Mouse (Mus musculus) kidney, embryonic 15.5 days (tissue): ENCODE results near the gene Fubp3. TPM values are rescaled to one million over a fixed set of nuclear protein-coding genes. Genes with fewer than 3 reads are reported as not detected.
"Not testable (repeated sequence)": the region's sequence is repeated elsewhere in the genome, so short reads cannot be mapped to it uniquely, and the experiment has no call there.

Experiments used
- ATAC-seq: fragments of 200-750 bp; cut with Nextera tagmentation; replicated peaks from 2 replicates; pipeline ENCODE4 v1.8.0; 2017; ENCODE audit warnings: moderate TSS enrichment; ENCODE audit not compliant: low FRiP score
- H3K27ac ChIP-seq: fragments of 300-500 bp; sonication (generic); 2 replicates; pipeline ENCODE4 v1.5.1; 2015; ENCODE audit warnings: mild to moderate bottlenecking, inconsistent platforms
- H3K27me3 ChIP-seq: fragments of 300-500 bp; sonication (generic); 2 replicates; pipeline ENCODE4 v1.6.1; 2015; ENCODE audit warnings: inconsistent platforms
- H3K36me3 ChIP-seq: fragments of 300-500 bp; sonication (generic); 2 replicates; pipeline ENCODE4 v1.6.1; 2015; ENCODE audit warnings: inconsistent platforms
- H3K4me1 ChIP-seq: fragments of 300-500 bp; sonication (generic); 2 replicates; pipeline ENCODE4 v1.6.1; 2015; ENCODE audit warnings: inconsistent platforms
- H3K4me2 ChIP-seq: fragments of 300-500 bp; sonication (generic); 2 replicates; pipeline ENCODE4 v1.6.1; 2015; ENCODE audit warnings: moderate library complexity, mild to moderate bottlenecking, inconsistent platforms
- H3K4me3 ChIP-seq: fragments of 300-500 bp; sonication (generic); replicated peaks from 2 replicates; pipeline ENCODE4 v1.5.1; 2015; ENCODE audit warnings: mild to moderate bottlenecking, inconsistent platforms
- H3K9ac ChIP-seq: fragments of 300-500 bp; sonication (generic); 2 replicates; pipeline ENCODE4 v1.6.1; 2015; ENCODE audit warnings: mild to moderate bottlenecking, inconsistent platforms
- H3K9me3 ChIP-seq: fragments of 300-500 bp; sonication (generic); replicated peaks from 2 replicates; pipeline ENCODE4 v1.6.1; 2016; ENCODE audit warnings: inconsistent platforms
- WGBS: fragments of 180-500 bp; shearing (Covaris S2); methylation state at CpG from one replicate; pipeline ENCODE4 v1.1.7; 2015; ENCODE audit warnings: mixed read lengths; 5-methylcytosine and 5-hydroxymethylcytosine counted together
- polyA plus RNA-seq: library from polyadenylated mRNA; unstranded; fragments of >200 nt; fragmentation: Nextera tagmentation; extraction: Ambion mirVana; gene quantifications from 2 replicates; pipeline ENCODE4 v1.2.1, GENCODE M21; 2015

Fubp3 gene
- 86.4 and 98.7 TPM in 2 replicates for polyA plus RNA-seq

- under 1% methylated on average over 50 of the region's 51 CpGs for WGBS
- Histone ChIP-seq H3K27ac (peak within 1 kb of the TSS; percentile 95), H3K9me3 (no peaks in the 10 kb centered on the region), H3K4me2 (peak within 1 kb of the TSS; percentile 89), H3K4me3 (peak within 1 kb of the TSS; percentile 93), H3K36me3 (peaks cover 18% of the 10 kb centered on the region; the same call in 1 of the 2 replicates), H3K4me1 (peaks cover 22% of the 10 kb centered on the region), H3K27me3 (no peaks in the 10 kb centered on the region), H3K9ac (peak within 1 kb of the TSS; percentile 88)
- peak; percentile 97 for ATAC-seq
Observed at GRCm38 (mm10) chr2:31572051-31572914, at the start of gene Fubp3. Fubp3 (plus strand) TSS chr2:31572651.

GRCm38 (mm10) chr2:31524641-31525040 is 47.8 kb upstream of the Fubp3 start:
- no peaks in the 10 kb centered on the region for H3K36me3 ChIP-seq
- H3K27me3 ChIP-seq: no peaks in the 10 kb centered on the region
- H3K4me1 ChIP-seq: peaks cover 17% of the 10 kb centered on the region
- no peak for ATAC-seq
- H3K4me3 ChIP-seq: no peak overlapping the region
- H3K9ac ChIP-seq: no peak overlapping the region
- no peak overlapping the region for H3K27ac ChIP-seq
- 71% methylated on average over 5 of the region's 5 CpGs for WGBS
- H3K9me3 ChIP-seq: no peaks in the 10 kb centered on the region
- H3K4me2 ChIP-seq: no peak overlapping the region

GRCm38 (mm10) chr2:31525778-31526177 is 46.7 kb upstream of the Fubp3 start:
- Histone ChIP-seq H3K9me3 (no peaks in the 10 kb centered on the region), H3K27ac (no peak overlapping the region), H3K4me3 (no peak overlapping the region), H3K36me3 (no peaks in the 10 kb centered on the region), H3K9ac (no peak overlapping the region), H3K4me1 (peaks cover 17% of the 10 kb centered on the region), H3K4me2 (no peak overlapping the region), H3K27me3 (no peaks in the 10 kb centered on the region)
- 34% methylated on average over 10 of the region's 10 CpGs for WGBS
- ATAC-seq: peak; percentile 36; the same call in 1 of the 2 replicates

- no peaks in the 10 kb centered on the region for H3K36me3 ChIP-seq
- no peak for ATAC-seq
- no peak overlapping the region for H3K9ac ChIP-seq
- no peak overlapping the region for H3K27ac ChIP-seq
- no peaks in the 10 kb centered on the region for H3K9me3 ChIP-seq
- H3K4me1 ChIP-seq: peaks cover 17% of the 10 kb centered on the region
- H3K4me2 ChIP-seq: no peak overlapping the region
- H3K27me3 ChIP-seq: no peaks in the 10 kb centered on the region
- H3K4me3 ChIP-seq: no peak overlapping the region
- 31% methylated on average over 5 of the region's 5 CpGs for WGBS
Observed at GRCm38 (mm10) chr2:31530201-31530600, 42.2 kb upstream of the Fubp3 start.

GRCm38 (mm10) chr2:31537054-31537453 is 35.4 kb upstream of the Fubp3 start:
- H3K4me1 ChIP-seq: no peaks in the 10 kb centered on the region
- H3K27me3 ChIP-seq: no peaks in the 10 kb centered on the region; the same call in 1 of the 2 replicates
- H3K9ac ChIP-seq: no peak overlapping the region
- ATAC-seq: no peak
- H3K9me3 ChIP-seq: no peaks in the 10 kb centered on the region
- no peak overlapping the region for H3K27ac ChIP-seq
- no peaks in the 10 kb centered on the region for H3K36me3 ChIP-seq
- H3K4me2 ChIP-seq: no peak overlapping the region
- WGBS: 65% methylated on average over 5 of the region's 5 CpGs
- no peak overlapping the region for H3K4me3 ChIP-seq

DNA sequence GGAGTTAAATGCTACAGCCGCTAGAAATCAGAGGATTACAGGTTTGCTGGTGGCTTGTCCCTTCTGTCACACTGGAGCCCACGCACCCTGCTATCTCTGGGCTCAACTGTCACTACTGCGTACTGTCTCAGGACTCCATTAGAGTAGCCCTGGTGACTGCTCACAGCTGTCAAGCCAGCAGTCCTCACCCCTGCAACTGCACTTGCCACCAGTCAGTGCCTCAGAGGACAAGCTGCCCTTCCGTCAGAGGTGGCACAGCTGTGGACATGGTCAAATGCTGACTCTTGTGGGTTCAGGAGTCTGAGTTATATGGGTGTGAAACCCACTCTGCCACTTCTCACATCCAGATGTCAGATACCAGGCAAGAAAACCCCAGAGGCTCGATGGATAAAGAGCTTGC is 33.7 kb upstream of the Fubp3 start:
- H3K4me2 ChIP-seq: no peak overlapping the region
- 50% methylated on average over 5 of the region's 5 CpGs for WGBS
- H3K9ac ChIP-seq: no peak overlapping the region
- no peak overlapping the region for H3K27ac ChIP-seq
- no peaks in the 10 kb centered on the region for H3K9me3 ChIP-seq
- H3K36me3 ChIP-seq: no peaks in the 10 kb centered on the region
- ATAC-seq: no peak
- no peaks in the 10 kb centered on the region for H3K4me1 ChIP-seq
- H3K4me3 ChIP-seq: no peak overlapping the region
- no peaks in the 10 kb centered on the region; the same call in 1 of the 2 replicates for H3K27me3 ChIP-seq

- H3K4me2 ChIP-seq: no peak overlapping the region
- WGBS: 78% methylated on average over 5 of the region's 5 CpGs
- no peaks in the 10 kb centered on the region for H3K4me1 ChIP-seq
- H3K9me3 ChIP-seq: no peaks in the 10 kb centered on the region
- H3K27ac ChIP-seq: no peak overlapping the region
- H3K9ac ChIP-seq: no peak overlapping the region
- no peaks in the 10 kb centered on the region for H3K27me3 ChIP-seq
- H3K4me3 ChIP-seq: no peak overlapping the region
- no peaks in the 10 kb centered on the region for H3K36me3 ChIP-seq
- ATAC-seq: no peak
Observed at GRCm38 (mm10) chr2:31541581-31541980, 30.9 kb upstream of the Fubp3 start.

DNA sequence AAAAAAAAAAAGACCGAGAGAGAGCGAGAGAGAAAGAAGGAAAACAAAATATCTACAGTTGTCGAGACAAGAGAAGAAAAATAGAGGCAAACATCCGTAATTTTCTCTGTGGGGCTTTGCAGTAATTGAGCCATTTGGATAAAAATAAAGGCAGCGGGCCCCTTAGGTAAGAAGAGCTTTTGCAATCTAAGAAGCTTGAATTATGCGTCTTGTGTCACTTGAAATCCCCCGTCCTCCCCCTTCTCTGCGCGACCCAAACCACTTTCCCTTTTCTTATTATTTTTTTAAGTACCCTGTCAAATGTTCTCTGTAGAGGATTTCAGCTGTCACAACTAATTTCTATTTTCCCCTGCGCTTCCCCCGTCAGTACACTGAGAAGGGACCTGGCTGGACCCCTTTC is 24.7 kb upstream of the Fubp3 start:
- Histone ChIP-seq H3K4me3 (no peak overlapping the region), H3K27ac (no peak overlapping the region), H3K9me3 (no peaks in the 10 kb centered on the region), H3K36me3 (no peaks in the 10 kb centered on the region), H3K4me2 (no peak overlapping the region), H3K4me1 (no peaks in the 10 kb centered on the region), H3K27me3 (no peaks in the 10 kb centered on the region), H3K9ac (no peak overlapping the region)
- no peak for ATAC-seq
- WGBS: 36% methylated on average over 11 of the region's 11 CpGs

- Histone ChIP-seq H3K4me3 (no peak overlapping the region), H3K9me3 (peaks cover 3% of the 10 kb centered on the region; the same call in 1 of the 2 replicates), H3K4me2 (no peak overlapping the region), H3K27ac (no peak overlapping the region), H3K27me3 (no peaks in the 10 kb centered on the region), H3K9ac (no peak overlapping the region), H3K4me1 (no peaks in the 10 kb centered on the region), H3K36me3 (no peaks in the 10 kb centered on the region)
- ATAC-seq: no peak
- WGBS: 82% methylated on average over 3 of the region's 3 CpGs
Observed at GRCm38 (mm10) chr2:31550503-31550902, 21.9 kb upstream of the Fubp3 start.

DNA sequence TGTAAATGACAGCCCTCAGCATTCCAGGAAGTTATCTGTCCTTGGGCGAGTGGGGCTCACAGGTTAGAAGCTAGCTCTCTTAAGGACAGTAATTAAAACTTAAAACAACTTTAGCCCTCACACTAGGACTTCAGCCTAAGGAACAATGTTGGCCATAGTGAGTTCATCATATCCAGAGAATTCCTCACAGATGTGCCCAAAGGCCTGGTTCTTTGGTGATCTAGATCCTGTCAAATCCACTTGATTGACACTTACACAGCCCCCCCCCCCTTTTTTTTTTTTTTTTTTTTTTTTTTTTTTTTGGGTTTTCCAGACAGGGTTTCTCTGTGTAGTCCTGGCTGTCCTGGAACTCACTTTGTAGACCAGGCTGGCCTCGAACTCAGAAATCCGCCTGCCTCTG is 21.1 kb upstream of the Fubp3 start:
- ATAC-seq, H3K9me3 ChIP-seq, H3K36me3 ChIP-seq, H3K4me3 ChIP-seq, H3K9ac ChIP-seq, H3K27ac ChIP-seq, H3K4me2 ChIP-seq, H3K4me1 ChIP-seq, H3K27me3 ChIP-seq: not testable (repeated sequence)
- 88% methylated on average over 3 of the region's 3 CpGs for WGBS

GRCm38 (mm10) chr2:31551971-31552370 is 20.5 kb upstream of the Fubp3 start:
- peaks cover 3% of the 10 kb centered on the region; the same call in 1 of the 2 replicates for H3K9me3 ChIP-seq
- no peak overlapping the region for H3K4me3 ChIP-seq
- 91% methylated on average over 10 of the region's 10 CpGs for WGBS
- H3K36me3 ChIP-seq: no peaks in the 10 kb centered on the region
- H3K27ac ChIP-seq: no peak overlapping the region
- ATAC-seq: no peak
- H3K27me3 ChIP-seq: no peaks in the 10 kb centered on the region
- no peaks in the 10 kb centered on the region for H3K4me1 ChIP-seq
- no peak overlapping the region for H3K9ac ChIP-seq
- H3K4me2 ChIP-seq: no peak overlapping the region

GRCm38 (mm10) chr2:31554619-31555018 is 17.8 kb upstream of the Fubp3 start:
- no peaks in the 10 kb centered on the region for H3K27me3 ChIP-seq
- WGBS: 80% methylated on average over 5 of the region's 5 CpGs
- ATAC-seq: no peak
- no peaks in the 10 kb centered on the region for H3K4me1 ChIP-seq
- H3K9ac ChIP-seq: no peak overlapping the region
- H3K4me2 ChIP-seq: no peak overlapping the region
- H3K36me3 ChIP-seq: no peaks in the 10 kb centered on the region
- H3K9me3 ChIP-seq: peaks cover 3% of the 10 kb centered on the region; the same call in 1 of the 2 replicates
- H3K4me3 ChIP-seq: no peak overlapping the region
- H3K27ac ChIP-seq: no peak overlapping the region
